Mouse (Mus musculus) CD4-positive, CD25-positive, alpha-beta regulatory T cell, adult 4 months (primary cell): Measurements from ENCODE around the gene Il1a. TPM values are rescaled to one million over a fixed set of nuclear protein-coding genes. Genes with fewer than 3 reads are reported as not detected.
A peak's percentile ranks its signal among the peaks of the same experiment; 100 is the strongest.

Source experiments
- ATAC-seq: one replicate; pipeline ENCODE4 v1.8.0; 2017
- polyA plus RNA-seq, 2 experiments: library from polyadenylated mRNA; unstranded; fragments of 100-300 nt; shearing (Covaris generic); gene quantifications; one replicate each; pipeline ENCODE4 v1.2.1; 2017

Il1a gene
- polyA plus RNA-seq, 2 experiments from 2014 or later: not detected

DNA sequence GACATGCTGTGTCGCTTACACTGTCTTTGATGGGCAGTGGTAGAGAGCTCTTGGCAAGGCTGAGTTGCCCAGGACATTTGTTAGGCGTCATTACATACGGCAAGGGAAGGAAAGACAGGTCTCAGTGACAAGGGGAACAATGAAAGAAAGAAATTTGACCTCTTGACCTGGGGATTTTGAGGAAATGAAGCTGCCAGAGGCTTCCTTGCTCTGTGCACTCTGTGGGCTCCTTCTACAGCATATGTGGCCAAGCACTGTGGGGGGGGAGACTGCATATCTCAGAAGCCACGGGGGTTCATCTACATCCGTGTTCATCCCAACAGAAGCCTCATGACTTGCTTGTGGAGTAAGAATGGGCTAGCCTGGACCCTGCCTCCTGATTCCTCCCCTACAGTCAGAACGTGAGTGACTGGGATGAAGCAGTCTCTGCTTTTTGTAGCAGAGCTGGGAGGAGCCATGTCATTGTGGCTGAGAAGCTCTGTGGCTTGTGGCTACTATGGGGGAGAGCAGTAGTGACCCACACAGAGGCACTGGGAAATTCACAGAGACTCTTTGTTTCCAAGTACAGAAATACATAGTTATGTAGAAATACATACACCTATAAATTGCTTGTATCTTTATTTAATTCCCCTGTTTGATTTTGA lies 48.5 kb downstream of the Il1a start:
- ATAC-seq: no peak

GRCm38 (mm10) chr2:129260646-129261045 lies 49.1 kb downstream of the Il1a start:
- no peak for ATAC-seq

GRCm38 (mm10) chr2:129258475-129259211 lies 51.1 kb downstream of the Il1a start:
- ATAC-seq: peak; percentile 93

GRCm38 (mm10) chr2:129258056-129258455 lies 51.7 kb downstream of the Il1a start:
- no peak for ATAC-seq

DNA sequence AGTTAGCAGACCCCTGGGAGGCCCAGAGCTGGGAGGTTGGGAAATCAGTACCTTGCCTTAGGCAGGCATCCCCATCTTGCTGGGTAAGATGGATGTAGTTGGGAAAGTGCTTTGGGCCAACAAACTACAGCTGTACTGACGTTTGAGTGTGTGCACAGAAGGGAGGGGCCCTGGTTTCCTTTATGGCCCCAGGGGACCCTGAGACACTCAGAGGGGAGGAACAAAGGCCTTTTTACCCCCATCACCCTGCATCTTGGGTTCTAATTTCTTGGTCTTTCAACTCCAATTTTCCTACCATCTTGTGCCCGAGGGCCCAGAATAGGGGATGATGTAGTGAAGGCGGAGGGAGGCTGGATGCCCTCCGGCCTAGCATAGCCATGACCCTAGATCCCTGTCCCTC lies 53.8 kb downstream of the Il1a start:
- no peak for ATAC-seq

DNA sequence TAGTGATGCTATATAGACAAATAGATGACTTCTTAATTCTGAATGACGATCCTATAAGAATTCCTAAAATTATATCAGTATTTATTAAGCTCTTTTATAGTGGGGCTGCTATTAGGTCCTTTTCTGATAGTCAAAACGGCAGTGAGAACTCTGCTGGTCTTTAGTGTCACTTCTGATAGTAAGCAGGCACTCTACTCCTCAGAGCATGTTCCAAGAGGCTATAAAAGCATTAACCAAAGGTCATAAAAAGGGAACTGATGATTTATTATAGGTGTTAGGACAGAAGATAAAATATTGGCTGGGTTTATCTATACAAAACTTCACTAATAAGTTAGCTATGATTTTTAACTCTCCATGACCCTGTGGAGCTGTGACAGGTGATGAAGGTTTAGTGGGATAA lies 55.7 kb downstream of the Il1a start:
- no peak for ATAC-seq

GRCm38 (mm10) chr2:129253631-129253970 lies 56.2 kb downstream of the Il1a start:
- ATAC-seq: no peak

GRCm38 (mm10) chr2:129252836-129253630 lies 56.7 kb downstream of the Il1a start:
- ATAC-seq: no peak

Other genes with a start within 250 kb of the Il1a start
- gene Ttl, start 244.0 kb downstream of the Il1a start, polyA plus RNA-seq: 1 to 10 TPM; 2.2 to 2.4 TPM
- gene Polr1b, start 209.0 kb downstream of the Il1a start, polyA plus RNA-seq: 10 to 100 TPM; 16.3 to 32.3 TPM
- 10 to 100 TPM; 31.0 to 40.3 TPM for gene Chchd5, start 180.3 kb downstream of the Il1a start, polyA plus RNA-seq
- 100 to 1,000 TPM in 1 of 2 experiments, 10 to 100 TPM in 1; 94.7 to 130 TPM for gene Slc20a1, start 111.2 kb downstream of the Il1a start, polyA plus RNA-seq
- 1 to 10 TPM; 3.7 to 8.0 TPM for gene Ckap2l, start 12.8 kb downstream of the Il1a start, polyA plus RNA-seq
- under 1 TPM in 1 of 2 experiments, not detected in 1; 0.31 TPM for gene Il1b, start 61.2 kb upstream of the Il1a start, polyA plus RNA-seq
- gene F830045P16Rik, start 226.6 kb upstream of the Il1a start, polyA plus RNA-seq: not detected